Mouse (Mus musculus) CH12.LX (cell line): ENCODE data around the gene Alppl2. TPM values are rescaled to one million over a fixed set of nuclear protein-coding genes. Genes with fewer than 3 reads are reported as not detected.
A peak's percentile ranks its signal among the peaks of the same experiment; 100 is the strongest.

Experiments used
- DNase-seq: peaks from one replicate; pipeline ENCODE4 v3.0.0-alpha.2; 2013; ENCODE audit errors: extremely low read depth
- H3K27ac ChIP-seq: 2 replicates; pipeline ENCODE4 v1.5.1; 2012; ENCODE audit warnings: low read depth, mild to moderate bottlenecking, control low read depth, moderate library complexity; ENCODE audit not compliant: insufficient read depth
- H3K27me3 ChIP-seq: replicated peaks from 2 replicates; pipeline ENCODE3; 2012; ENCODE audit warnings: inconsistent platforms
- H3K36me3 ChIP-seq, 2 experiments: replicated peaks in 1 of 2; 2 replicates each; pipeline versions ENCODE3 to v1.6.1; 2012; ENCODE audit warnings: inconsistent platforms in 1 of 2, low read length in 1 of 2, mild to moderate bottlenecking in 1 of 2, mixed read lengths in 1 of 2, moderate library complexity in 1 of 2; ENCODE audit not compliant: control insufficient read depth in 1 of 2, insufficient read depth in 1 of 2
- H3K4me1 ChIP-seq, 2 experiments: 2 replicates each; pipeline ENCODE4 v1.6.1; 2012; ENCODE audit warnings: inconsistent platforms in 1 of 2, moderate library complexity in 1 of 2; ENCODE audit not compliant: insufficient read depth in 2 of 2, control insufficient read depth in 1 of 2
- H3K4me2 ChIP-seq: 2 replicates; pipeline ENCODE4 v1.6.1; 2012; ENCODE audit warnings: low read depth, mild to moderate bottlenecking, control low read depth; ENCODE audit not compliant: poor library complexity, insufficient read depth, severe bottlenecking
- H3K4me3 ChIP-seq, 3 experiments: fragments of 150-350 bp in 1 of 3; sonication (generic) in 1 of 3; replicated peaks in 1 of 3; 2 replicates each; pipeline versions ENCODE3 to v1.5.1; 2011 to 2012; ENCODE audit warnings: low read depth in 2 of 3, low read length in 2 of 3, mild to moderate bottlenecking in 2 of 3, moderate library complexity in 2 of 3, control low read depth in 1 of 3, improper control_type of control experiment in 1 of 3, inconsistent platforms in 1 of 3, mixed read lengths in 1 of 3; ENCODE audit not compliant: poor library complexity in 1 of 3
- H3K79me2 ChIP-seq: replicated peaks from 2 replicates; pipeline ENCODE4 v1.6.1; 2012; ENCODE audit warnings: mild to moderate bottlenecking, moderate library complexity; ENCODE audit not compliant: control insufficient read depth, poor library complexity, insufficient read depth, severe bottlenecking; ENCODE audit errors: extremely low read depth
- H3K9ac ChIP-seq: 2 replicates; pipeline ENCODE4 v1.6.1; 2012; ENCODE audit warnings: low read depth, mild to moderate bottlenecking, control low read depth, moderate library complexity; ENCODE audit not compliant: insufficient read depth
- H3K9me3 ChIP-seq: replicated peaks from 2 replicates; pipeline ENCODE3; 2012; ENCODE audit warnings: low read length, inconsistent platforms, mixed read lengths
- BHLHE40 ChIP-seq: IDR thresholded peaks from 2 replicates; pipeline ENCODE4 v1.6.1; 2011; ENCODE audit warnings: mild to moderate bottlenecking, low read depth, low read length, improper control_type of control experiment
- CHD2 ChIP-seq: IDR thresholded peaks from 2 replicates; pipeline ENCODE4 v1.6.1; 2011; ENCODE audit warnings: low read length, improper control_type of control experiment
- CTCF ChIP-seq, 2 experiments: IDR thresholded peaks in 1 of 2; conservative IDR thresholded peaks in 1 of 2; 2 replicates each; pipeline ENCODE4 v1.5.1; 2011 to 2012; ENCODE audit warnings: low read depth in 2 of 2, low read length in 2 of 2, improper control_type of control experiment in 1 of 2, inconsistent platforms in 1 of 2, mild to moderate bottlenecking in 1 of 2, moderate library complexity in 1 of 2
- E2F4 ChIP-seq: IDR thresholded peaks from 2 replicates; pipeline ENCODE4 v1.6.1; 2011; ENCODE audit warnings: low read depth, low read length, improper control_type of control experiment; ENCODE audit not compliant: insufficient replicate concordance
- IRF4 ChIP-seq: IDR thresholded peaks from 2 replicates; pipeline ENCODE4 v1.6.1; 2014; ENCODE audit warnings: low read depth, mild to moderate bottlenecking, inconsistent platforms, low read length, improper control_type of control experiment
- KAT2A ChIP-seq: IDR thresholded peaks from 2 replicates; pipeline ENCODE4 v1.6.1; 2012; ENCODE audit warnings: low read length, improper control_type of control experiment, inconsistent platforms; ENCODE audit not compliant: insufficient replicate concordance
- MYC ChIP-seq: IDR thresholded peaks from 2 replicates; pipeline ENCODE4 v1.6.1; 2011; ENCODE audit warnings: low read depth, mild to moderate bottlenecking, improper control_type of control experiment, low read length
- NELFE ChIP-seq: IDR thresholded peaks from 2 replicates; pipeline ENCODE4 v1.6.1; 2011; ENCODE audit warnings: low read depth, low read length, improper control_type of control experiment
- NRF1 ChIP-seq: IDR thresholded peaks from 2 replicates; pipeline ENCODE4 v1.6.1; 2014; ENCODE audit warnings: low read depth, mild to moderate bottlenecking, inconsistent platforms, low read length, improper control_type of control experiment, moderate library complexity
- POLR2AphosphoS2 ChIP-seq: IDR thresholded peaks from 2 replicates; pipeline ENCODE4 v1.6.1; 2011; ENCODE audit warnings: low read depth, low read length, improper control_type of control experiment
- RAD21 ChIP-seq: IDR thresholded peaks from 2 replicates; pipeline ENCODE4 v1.6.1; 2011; ENCODE audit warnings: low read depth, mild to moderate bottlenecking, low read length, improper control_type of control experiment, moderate library complexity
- RCOR1 ChIP-seq: conservative IDR thresholded peaks from 2 replicates; pipeline ENCODE4 v1.6.1; 2012; ENCODE audit warnings: low read depth, mild to moderate bottlenecking, inconsistent platforms, low read length, improper control_type of control experiment
- SMC3 ChIP-seq: IDR thresholded peaks from 2 replicates; pipeline ENCODE4 v1.6.1; 2011; ENCODE audit warnings: low read depth, low read length, improper control_type of control experiment
- TBP ChIP-seq: conservative IDR thresholded peaks from 2 replicates; pipeline ENCODE4 v1.6.1; 2011; ENCODE audit warnings: low read depth, low read length, improper control_type of control experiment
- TCF12 ChIP-seq: IDR thresholded peaks from 2 replicates; pipeline ENCODE4 v1.6.1; 2014; ENCODE audit warnings: low read depth, mild to moderate bottlenecking, inconsistent platforms, low read length, improper control_type of control experiment
- ZC3H11A ChIP-seq: IDR thresholded peaks from 2 replicates; pipeline ENCODE4 v1.6.1; 2012; ENCODE audit warnings: low read depth, mild to moderate bottlenecking, inconsistent platforms, low read length, improper control_type of control experiment
- dilution Hi-C: fragments of 300-500 bp; cut with MboI; formaldehyde crosslinking; loops from 2 replicates; pipeline ENCODE4 v1.14.3; 2020; ENCODE audit warnings: low sequenced_read_pairs; ENCODE audit not compliant: extremely low pct_unique_long_range_greater_than_20kb, extremely low pct_ligation_motif_present
- in situ Hi-C: fragments of 300-500 bp; cut with MboI; formaldehyde crosslinking; loops from 3 replicates; pipeline ENCODE4 v1.14.3; 2019; ENCODE audit warnings: low sequenced_read_pairs, low pct_ligation_motif_present, low pct_unique_long_range_greater_than_20kb, mixed read lengths
- polyA plus RNA-seq: library from polyadenylated mRNA; unstranded; fragments of >175 nt; gene quantifications from 2 replicates; pipeline ENCODE4 v1.2.1, GENCODE M21; 2012; ENCODE audit warnings: low read depth; ENCODE audit not compliant: insufficient read length
- total RNA-seq, 2 experiments: library from RNA; depleted of rRNA; stranded (reverse); fragments of 300-350 nt in 1 of 2; fragments of >200 nt in 1 of 2; gene quantifications; 2 replicates each; pipeline ENCODE4 v1.2.3; 2012 to 2014

Gene Alppl2
- total and polyA plus RNA-seq, 3 experiments, result not detected

GRCm38 (mm10) chr1:87060913-87061312, 28.8 kb downstream of the Alppl2 start:
- no peak for DNase-seq
- dilution Hi-C loops (no loop called here), in situ Hi-C loops (no loop called here)
- TF ChIP-seq RAD21 (peak; percentile 3), CHD2 (no peak), NELFE (no peak), ZC3H11A (no peak), SMC3 (no peak), CTCF (conservative IDR thresholded peaks at IDR 0.05 in 1 of 2, IDR thresholded peaks at IDR 0.05 in 1 of 2; ENCODE audit: low read depth in 2 of 2, low read length in 2 of 2) (peak in 1 of 2 experiments; percentile 43; a peak in 2 of 4 replicates), KAT2A (no peak), RCOR1 (no peak), TBP (no peak), NRF1 (no peak), E2F4 (no peak), TCF12 (no peak), BHLHE40 (no peak), IRF4 (no peak), POLR2AphosphoS2 (no peak)
- Histone ChIP-seq H3K9me3 (peaks cover 8% of the 10 kb centered on the region), H3K79me2 (no peaks in the 10 kb centered on the region), H3K27ac (no peak overlapping the region), H3K36me3 (no peaks in the 10 kb centered on the region), H3K27me3 (no peaks in the 10 kb centered on the region), H3K4me3 (no peak overlapping the region), H3K4me2 (no peak overlapping the region), H3K4me1 (peaks cover 0 to 9% of the 10 kb centered on the region in 2 experiments; a peak in 2 of 4 replicates), H3K9ac (no peak overlapping the region)

- no peak overlapping the region for H3K9ac ChIP-seq
- dilution Hi-C loops, result no loop called here
- in situ Hi-C loops, result no loop called here
These were observed 30.6 kb downstream of the Alppl2 start for GRCm38 (mm10) chr1:87059042-87059665.

More at GRCm38 (mm10) chr1:87059042-87059665, 30.6 kb downstream of the Alppl2 start:
- Histone ChIP-seq H3K27ac (no peak overlapping the region), H3K4me1 (peaks cover 0 to 9% of the 10 kb centered on the region in 2 experiments; a peak in 2 of 4 replicates), H3K9me3 (peaks cover 8% of the 10 kb centered on the region), H3K27me3 (no peaks in the 10 kb centered on the region), H3K36me3 (no peaks in the 10 kb centered on the region), H3K4me2 (no peak overlapping the region), H3K79me2 (no peaks in the 10 kb centered on the region), H3K4me3 (no peak overlapping the region)
- TF ChIP-seq RCOR1, result no peak
- TF ChIP-seq MYC, result no peak
- DNase-seq, result no peak
